Mouse (Mus musculus): ENCODE data around the gene Kifc3. TPM values are rescaled to one million over a fixed set of nuclear protein-coding genes. Genes with fewer than 3 reads are reported as not detected.
A peak's percentile ranks its signal among the peaks of the same experiment; 100 is the strongest.
"Not testable (repeated sequence)": the region's sequence is repeated elsewhere in the genome, so short reads cannot be mapped to it uniquely, and the experiment has no call there.

Gene Kifc3
- total RNA-seq, 2 experiments from 2014 or later: 55.9 to 58.7 TPM

DNA sequence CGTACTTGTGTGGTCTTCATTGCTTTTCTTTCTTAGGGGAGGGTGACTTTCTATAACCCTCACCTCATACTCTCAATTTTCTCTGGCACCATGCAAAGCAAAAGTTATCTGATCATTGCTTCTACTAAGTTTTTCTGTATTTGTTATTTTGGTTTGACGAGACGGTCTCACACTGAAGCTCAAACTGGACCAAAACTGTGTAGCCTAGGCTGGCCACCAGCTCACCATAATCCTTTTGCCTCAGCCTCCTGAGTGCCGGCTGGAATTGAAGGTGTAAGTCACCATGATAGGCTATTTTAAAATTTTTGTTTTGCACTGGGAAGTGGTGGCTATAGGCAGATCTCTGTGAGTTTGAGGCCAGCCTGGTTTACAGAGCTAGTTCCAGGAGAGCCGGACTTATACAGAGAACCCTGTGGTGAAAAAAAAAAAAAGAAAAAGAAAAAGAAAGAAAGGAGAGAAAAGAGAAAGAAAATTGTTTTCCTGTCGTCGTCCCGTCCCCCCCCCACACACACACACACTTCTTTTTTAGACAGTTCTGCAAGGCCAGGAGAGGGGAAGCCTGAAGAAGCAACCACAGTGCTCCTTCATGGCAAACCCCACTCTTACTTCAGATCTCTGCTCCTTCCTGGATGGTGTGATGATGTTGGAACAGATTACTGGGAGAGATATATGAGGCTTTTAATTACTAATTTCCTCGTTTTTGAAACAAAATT lies 870 bp upstream of the Kifc3 start:
- no peak for DNase-seq (ENCODE audit: low spot score in 2 of 2)

DNA sequence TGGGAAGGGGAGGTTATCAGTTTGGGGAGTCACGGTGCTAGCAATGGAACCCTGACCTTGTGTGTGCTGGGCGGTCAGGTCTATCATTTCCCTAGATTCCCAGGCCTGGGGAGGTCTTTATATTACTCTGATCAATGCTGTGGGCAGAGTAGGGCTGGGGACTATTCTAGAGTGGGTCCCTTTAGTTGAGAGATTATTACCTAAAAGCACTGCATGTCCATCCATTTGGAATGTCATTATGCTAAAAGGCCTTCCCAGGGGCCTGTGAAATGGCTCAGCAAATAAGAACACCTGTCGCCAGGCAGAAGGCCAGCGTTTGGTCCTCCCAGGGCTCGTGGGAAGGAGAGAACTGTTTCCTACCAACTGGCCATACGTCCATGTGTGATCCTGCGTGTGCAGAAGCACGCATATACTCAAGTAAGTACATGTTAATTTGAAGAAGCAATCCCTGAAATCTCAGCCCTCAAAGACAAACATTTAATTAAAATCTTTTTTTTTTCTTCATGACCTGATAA lies 499 bp downstream of the Kifc3 start:
- DNase-seq (ENCODE audit: low spot score in 2 of 2): no peak

DNA sequence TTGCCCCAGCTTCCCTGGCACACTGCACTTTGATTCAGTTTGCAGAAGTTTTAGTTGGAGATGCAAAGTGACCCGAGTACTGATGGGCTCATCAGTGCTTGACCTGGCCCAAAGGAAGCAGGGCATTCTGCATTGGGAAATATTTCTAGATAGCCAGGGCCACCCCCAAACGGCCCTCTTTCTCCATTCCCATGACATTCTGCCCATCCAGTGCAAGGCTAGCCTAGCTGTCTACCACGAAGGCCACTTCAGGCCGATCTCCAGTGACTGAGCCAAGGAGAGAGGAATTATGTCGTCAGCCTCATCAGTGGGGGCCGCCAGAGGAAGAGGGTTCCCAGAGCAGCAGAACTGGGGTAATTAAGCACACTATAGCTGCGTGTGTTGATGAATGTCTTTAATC lies 1.1 kb downstream of the Kifc3 start:
- no peak for DNase-seq (ENCODE audit: low spot score in 2 of 2)

DNA sequence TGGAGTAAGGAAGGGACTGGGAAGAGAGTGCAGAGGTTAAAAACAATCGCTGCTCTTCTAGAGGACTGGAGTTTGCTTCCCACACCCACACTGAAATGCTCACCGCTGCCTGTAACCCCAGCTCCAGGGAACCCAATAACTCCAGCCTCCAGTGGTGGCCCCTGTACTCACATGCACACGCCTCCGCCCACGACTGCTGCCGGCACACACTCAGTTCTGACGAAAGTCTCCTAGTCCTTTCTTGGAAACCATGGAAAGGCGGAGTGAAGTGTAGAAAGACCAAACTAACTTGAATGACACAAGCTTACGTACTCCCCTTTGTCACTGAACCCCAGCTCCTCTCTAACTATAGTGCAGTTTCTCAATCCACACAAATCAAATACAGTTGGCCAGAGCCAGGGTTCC lies 2.6 kb downstream of the Kifc3 start:
- no peak for DNase-seq (ENCODE audit: low spot score in 2 of 2)

DNA sequence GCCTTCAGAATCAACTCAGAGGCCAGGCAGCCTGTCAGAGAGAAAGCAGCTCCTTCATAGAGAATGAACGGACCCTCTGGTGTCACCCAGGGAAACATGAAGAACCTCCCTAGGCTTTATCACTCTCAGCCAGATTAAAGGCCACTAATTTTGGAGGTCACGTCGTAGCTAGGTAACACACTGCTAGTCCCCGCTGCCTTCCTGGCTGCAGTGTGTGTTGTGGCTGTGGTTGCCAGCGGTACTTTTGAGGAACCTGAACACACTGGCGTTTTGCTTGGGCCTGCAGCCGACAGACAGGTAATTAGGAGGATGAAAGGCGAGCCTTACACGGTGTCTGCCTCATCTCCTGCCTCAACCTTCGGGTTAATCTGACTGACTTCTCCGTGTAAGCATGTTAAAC lies 6.9 kb downstream of the Kifc3 start:
- DNase-seq (ENCODE audit: low spot score in 2 of 2): no peak

DNA sequence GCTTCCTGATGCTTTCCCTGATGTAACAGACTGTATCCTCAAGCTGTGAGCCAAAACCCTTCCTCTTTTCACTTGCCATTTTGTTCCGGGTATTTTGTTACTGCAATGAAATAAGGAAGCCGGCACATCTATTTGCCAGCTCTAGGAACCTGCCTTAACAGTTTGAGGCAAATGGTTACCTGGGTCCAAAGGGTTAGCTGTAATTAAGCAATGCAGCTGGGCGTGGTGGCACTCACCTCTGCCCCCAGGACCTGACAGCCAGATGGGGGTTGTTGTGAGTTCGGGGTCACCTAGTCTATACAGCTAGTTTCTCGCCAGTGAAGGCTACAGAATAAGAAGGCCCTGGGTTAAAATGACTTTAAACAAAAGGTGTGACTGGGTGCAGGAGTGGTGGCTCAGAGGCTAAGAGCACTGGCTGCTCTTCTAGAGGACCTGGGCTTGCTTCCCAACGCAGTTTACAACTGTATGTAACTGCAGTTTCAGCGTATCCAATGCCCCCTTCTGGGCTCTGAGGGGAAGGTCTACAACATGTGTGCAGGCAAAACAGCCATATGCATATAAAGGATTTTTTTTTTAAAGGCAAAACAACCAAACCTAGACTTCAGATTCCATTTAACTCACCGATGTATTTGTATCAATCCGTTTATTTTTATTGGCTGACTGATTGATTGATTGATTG lies 11.0 kb downstream of the Kifc3 start:
- no peak for DNase-seq (ENCODE audit: low spot score in 2 of 2)

DNA sequence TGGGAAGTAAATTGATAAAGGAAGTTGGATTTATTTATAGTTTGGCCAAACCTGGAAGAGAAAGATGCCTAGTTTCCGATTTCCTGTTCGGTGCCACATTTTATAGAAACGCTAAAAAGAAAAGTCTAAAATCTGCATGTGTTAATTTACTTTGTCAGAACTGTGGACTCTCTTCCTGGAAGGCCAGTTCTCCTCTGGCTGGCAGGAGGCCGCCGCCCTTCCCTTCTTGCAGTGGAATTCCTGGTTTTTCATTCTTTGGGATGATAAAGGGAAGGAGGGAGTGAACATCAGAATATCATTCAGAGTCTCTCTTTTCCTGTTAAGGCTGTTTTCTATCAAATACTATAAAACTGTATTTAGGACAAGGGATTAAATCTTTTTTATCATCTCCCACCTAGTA lies 15.0 kb downstream of the Kifc3 start:
- DNase-seq (ENCODE audit: low spot score in 2 of 2): no peak

DNA sequence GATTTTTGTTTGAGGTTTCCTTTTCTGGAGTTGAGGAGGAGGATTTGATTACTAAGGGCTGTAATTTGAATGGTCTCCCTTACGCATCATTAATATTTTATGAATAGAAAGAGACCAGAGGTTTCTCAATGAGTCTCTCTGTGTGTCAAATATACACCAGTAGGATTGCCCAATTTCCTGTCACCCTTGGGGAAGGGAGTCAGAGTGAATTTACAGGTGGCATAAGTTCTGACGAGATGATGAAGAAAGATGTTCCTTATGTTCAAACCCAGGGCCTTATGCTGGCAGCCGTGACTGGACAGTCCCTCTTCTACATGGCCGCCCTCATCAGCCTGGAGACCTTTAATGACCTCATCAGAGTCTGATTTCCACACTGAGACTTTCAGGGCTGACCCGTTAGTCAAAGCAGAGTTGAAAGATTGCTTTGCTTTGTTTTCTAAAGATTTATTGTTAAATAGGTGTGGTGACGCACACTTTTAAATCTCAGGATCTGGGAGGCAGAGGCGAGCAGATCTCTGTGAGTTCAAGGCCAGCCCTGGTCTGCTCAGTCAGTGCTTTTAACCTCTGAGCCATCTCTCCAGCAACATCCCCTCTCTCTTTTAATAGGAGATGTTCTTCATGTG lies 16.6 kb downstream of the Kifc3 start:
- no peak for DNase-seq (ENCODE audit: low spot score in 2 of 2)

DNA sequence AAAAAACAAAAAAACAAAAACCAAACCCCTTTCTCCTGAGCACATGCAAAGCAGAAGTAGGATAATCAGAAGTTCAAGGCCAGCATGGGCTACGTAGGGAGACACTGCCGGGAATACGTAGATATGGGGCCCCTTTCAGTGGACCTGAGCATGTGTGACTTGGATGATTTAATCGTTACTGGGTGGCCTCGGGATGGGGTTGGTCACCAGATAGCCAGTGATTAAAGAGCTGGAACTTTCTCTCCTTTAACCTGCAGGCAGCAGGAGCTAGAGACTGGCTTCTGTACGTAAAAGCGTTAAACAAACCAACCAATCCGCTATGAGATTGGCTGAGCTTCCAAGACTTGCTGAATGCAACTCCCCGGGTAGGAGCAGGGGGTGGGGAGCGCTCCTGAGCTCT lies 17.5 kb downstream of the Kifc3 start:
- DNase-seq (ENCODE audit: low spot score in 2 of 2): no peak

DNA sequence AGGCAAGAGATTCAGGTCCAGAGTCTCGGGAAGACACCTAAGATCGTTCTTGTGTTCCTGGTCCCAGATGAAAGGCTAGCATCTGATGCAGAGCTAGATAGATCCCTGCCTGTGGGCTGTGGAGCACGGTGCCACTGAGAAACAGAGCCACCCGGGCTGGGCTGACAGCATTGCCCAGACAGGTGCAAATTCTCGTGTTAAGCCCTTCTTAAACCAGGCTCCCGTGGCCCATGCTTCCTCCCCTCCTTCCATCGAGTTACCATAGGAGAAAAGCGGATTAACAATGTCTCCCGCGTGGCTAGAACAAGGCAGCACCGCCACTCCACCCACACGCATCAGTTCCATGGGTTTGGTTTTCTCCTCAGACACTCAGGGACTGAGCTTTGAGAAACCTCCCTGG lies 18.4 kb downstream of the Kifc3 start:
- no peak for DNase-seq (ENCODE audit: low spot score in 2 of 2)

DNA sequence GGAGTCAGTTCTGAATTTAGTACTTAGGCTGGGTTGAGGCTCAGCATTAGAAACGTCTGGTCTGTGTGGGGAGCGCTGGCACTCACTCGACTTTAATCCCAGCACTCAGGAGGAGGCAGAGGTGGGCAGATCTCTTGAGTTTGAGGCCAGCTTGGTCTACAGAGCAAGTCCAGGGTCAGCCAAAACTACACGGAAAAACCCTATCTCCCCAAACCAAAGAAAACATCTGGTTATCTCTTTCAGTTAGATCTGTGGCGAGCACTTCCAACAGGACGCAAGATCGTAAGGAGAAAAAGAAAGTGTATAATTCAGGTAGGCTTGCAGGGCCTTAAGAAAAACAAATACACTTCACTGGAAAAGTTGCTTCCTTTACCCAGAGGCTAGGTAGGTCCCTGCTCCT lies 20.8 kb downstream of the Kifc3 start:
- DNase-seq (ENCODE audit: low spot score in 2 of 2): no peak

DNA sequence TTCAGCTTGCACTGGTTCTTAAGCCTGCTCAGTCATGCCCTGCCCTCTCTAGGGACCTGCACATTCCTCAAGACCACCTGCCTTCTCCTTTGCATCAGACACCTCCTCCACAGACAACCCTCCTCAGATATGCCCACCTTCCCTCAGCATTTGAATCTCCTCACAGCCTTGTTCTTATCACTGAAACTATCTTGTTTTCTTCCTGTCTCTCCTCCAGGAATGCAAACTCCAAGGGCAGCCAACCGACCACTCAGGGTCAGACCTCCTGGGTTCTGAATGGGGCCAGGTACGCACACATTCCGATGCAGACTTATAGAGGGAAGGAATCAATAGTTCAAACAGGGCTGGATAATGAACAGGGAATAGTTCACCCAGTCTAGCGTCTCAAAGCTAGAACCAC lies 24.4 kb downstream of the Kifc3 start:
- DNase-seq (ENCODE audit: low spot score in 2 of 2): no peak

DNA sequence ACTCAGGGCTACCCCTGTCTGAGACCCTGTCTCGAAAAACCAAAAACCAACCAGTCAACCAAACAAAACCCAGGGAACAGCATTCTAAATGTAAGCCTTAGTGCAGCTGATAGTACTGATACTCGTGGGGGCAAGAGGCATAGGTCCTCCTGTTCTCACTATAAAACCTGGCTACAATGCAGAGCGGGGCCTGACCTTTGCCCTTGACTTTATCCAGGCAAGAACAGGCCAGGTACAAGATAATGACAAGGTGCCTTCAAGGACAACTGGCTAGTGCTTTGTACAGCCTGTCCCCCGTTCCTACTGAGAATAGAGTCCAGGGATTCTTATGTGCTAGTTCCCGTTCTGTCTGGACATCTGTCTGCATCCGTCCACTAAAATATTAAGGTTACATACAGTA lies 25.6 kb downstream of the Kifc3 start:
- DNase-seq (ENCODE audit: low spot score in 2 of 2): no peak

DNA sequence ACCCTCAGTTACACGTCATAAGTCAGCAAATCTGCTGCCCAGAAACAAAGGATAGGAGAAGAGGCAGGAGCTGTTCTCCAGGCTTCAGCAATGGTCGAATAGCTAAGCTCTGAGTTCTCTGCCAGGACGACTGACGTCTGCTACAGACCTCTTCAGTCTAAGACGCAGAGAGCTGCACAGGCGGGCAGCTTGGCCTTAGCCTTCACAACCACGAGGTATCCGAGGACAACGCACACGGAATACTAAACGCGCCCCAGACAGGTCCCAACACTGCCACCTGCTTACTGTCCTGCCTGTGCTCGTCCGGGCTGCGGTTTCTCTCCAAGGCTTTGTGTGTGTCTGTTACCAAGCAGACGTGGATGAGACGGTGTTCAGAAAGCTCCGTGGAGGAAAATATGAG lies 26.8 kb downstream of the Kifc3 start:
- peak; percentile 15 to 31 for DNase-seq (ENCODE audit: low spot score in 2 of 2)

DNA sequence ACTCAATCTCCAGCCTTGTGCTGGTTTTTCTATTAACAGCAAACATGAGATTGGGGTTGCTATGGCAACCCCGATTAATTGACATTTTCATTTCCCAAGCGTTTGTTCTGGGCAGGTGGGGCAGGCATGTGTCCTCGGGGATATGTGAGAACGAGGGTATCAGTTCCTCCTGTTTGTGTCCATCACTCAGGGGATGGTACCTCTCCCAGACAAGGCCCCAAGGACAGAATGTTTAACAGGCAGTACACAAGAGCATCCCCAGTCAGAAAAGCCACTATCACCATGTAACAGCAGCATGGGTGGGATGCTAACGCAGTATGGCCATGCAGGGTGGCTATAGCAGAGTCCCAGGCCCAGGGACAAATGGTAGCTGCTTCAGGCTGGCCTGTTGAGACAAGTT lies 27.3 kb downstream of the Kifc3 start:
- DNase-seq (ENCODE audit: low spot score in 2 of 2): no peak

DNA sequence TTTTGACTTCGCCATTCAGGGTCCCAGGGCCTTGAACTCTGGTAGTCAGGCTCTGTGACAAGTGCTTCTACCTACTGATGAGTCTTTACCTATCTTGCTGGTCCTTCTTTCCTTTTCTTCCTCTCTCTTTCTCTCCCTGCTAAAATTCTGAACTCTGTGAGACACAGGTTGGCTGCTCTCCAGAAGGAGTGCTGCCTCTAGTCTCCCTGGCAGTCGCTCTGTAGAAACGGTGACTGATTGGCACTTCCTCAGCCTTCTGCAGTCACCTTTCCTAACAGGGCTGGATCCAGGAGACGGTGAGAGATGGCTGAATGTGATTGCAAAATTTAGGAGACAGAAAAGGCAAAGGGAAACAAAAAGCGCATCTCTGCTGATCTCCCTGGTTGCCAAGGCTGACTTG lies 30.2 kb downstream of the Kifc3 start:
- DNase-seq (ENCODE audit: low spot score in 2 of 2): no peak

DNA sequence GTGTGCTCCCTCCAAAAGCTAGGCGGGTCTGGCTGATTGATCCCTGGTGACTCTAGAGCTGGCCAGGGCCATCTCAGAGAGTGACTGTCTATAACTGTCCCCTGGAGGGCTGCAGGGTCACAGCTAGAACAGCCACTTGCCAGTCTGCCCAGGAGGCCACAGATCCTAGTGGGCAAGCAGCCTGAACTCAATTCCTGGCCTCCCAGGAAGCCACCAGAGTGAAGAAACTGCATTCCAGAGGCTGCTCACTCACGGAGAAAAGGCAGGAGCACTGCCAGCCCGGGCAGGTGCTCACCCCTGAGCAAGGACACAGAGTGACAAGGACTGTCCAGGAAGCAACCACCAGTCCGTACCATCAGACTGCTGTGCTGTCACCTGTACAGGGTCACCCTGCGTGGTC lies 34.9 kb downstream of the Kifc3 start:
- DNase-seq (ENCODE audit: low spot score in 2 of 2): no peak

DNA sequence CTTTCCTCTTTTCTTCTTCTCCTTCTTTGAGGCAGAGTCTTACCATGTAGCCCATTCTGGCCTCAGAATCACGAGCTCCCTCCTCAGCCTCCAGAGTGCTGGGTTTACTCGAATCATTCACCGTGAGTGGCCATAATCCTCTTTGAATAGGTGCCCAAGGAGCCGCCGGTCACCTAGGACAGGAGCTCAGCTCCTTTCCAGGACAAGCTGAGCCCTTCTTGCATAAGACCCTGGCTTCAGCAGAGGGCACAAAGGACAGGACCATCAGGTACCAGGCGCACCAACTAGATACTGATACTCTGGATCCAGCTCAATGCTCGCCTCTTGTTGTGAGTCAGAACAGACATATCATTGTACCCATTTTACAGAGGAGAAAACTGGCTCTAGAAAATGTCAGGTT lies 36.2 kb downstream of the Kifc3 start:
- no peak for DNase-seq (ENCODE audit: low spot score in 2 of 2)

DNA sequence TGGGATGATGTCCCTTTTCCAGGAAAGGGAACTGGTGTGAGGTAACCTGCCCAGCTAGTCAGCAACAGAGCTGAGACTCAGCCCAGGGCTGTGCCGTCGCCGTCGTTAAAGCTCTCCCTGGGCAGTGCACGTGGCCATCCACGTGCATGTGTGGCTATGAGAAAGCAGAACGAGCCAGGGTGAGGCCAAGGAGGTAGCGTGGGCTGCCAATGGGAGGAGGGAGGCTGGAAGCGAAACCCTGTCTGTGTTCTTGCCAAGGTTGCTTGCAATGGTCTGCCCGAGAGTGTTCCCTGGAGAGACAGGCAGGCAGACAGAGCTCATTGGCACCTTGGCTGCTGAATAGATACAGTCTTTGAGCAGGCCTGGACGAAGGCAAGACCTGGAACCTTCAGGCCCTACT lies 36.7 kb downstream of the Kifc3 start:
- peak in 1 of 2 experiments; percentile 40 for DNase-seq (ENCODE audit: low spot score in 2 of 2)

DNA sequence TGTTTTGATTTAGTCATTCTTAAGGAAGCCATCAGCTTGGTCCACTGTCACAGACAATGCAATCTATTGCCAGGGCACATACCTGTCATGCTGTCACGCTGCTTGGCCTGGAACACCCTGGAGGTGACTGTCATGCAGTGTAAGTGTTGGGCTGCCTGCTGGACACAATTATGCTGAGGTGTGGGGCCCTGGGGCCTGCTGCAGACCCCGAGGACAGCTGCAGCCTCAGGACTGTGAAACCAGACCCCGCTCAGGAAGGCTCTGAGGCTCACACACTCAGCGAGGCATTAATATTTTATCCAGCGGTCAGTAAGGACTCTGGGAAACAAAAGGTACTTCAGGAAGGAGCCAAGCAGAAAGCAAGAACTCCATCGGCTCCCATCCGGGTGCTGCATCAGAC lies 38.1 kb downstream of the Kifc3 start:
- no peak for DNase-seq (ENCODE audit: low spot score in 2 of 2)

DNA sequence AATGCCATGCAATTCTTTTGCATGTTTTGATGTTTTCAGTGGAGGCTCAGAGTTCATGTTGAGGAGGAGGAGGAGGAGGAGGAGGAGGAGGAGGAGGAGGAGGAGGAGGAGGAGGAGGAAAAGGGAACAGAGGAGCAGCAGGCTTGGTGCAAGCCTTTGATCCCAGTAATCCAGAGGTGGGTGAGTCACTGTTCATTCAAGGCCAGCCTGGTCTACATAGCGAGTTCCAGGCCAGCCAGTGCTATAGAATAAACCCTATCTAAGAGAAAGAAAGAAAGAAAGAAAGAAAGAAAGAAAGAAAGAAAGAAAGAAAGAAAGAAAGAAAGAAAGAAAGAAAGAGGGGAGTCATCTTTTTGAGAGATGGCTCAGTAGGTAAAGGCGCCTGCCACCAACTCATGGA lies 38.6 kb downstream of the Kifc3 start:
- DNase-seq (ENCODE audit: low spot score in 2 of 2): not testable (repeated sequence)

DNA sequence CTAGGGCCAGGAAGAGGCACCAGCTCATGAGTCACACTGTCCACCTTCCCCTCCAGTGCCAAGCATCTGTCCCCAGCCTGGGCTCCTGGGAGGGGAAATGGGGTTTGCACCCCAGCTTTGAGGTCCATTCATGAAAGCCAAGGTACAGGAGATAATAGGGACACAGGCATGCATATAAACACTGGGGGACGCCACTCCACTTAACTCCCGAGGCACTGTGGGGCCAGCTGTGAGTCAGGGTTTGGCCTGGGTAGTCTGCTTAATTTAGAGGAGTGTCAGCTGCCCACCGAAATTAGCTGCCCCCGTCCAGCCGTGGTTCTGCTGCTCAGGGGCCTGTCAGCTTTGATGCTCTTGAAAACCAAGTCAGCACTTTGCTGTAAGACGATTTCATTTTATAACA lies 39.8 kb downstream of the Kifc3 start:
- no peak for DNase-seq (ENCODE audit: low spot score in 2 of 2)

DNA sequence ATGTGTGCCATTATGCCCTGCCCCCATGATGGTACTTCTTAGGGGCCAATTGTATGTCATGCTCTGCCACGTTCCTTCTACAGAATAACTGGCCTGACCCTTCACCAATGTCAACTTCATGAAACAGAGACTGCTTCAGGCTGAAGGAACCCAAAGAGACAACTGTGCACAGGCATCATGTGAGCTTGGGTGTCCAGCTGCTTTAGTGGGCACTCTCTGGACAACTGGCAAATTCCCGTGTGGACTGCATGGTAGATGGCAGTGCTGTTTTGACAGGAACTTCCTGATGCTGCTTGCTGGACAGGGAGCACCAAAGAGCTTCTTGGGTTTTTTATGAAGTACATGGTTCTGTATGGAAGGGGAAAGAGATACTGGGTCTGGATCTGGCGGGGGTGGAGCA lies 43.3 kb downstream of the Kifc3 start:
- no peak for DNase-seq (ENCODE audit: low spot score in 2 of 2)
